Mouse (Mus musculus) cerebellum, adult 2 months (tissue): Measurements from ENCODE around the gene Mamdc4.

ENCODE experiments used
- CTCF ChIP-seq: fragments of 200-500 bp; IDR thresholded peaks from 2 replicates; pipeline ENCODE4 v1.5.1; 2011; ENCODE audit warnings: low read depth, mild to moderate bottlenecking, control low read depth, low read length, moderate library complexity, borderline replicate concordance; ENCODE audit not compliant: insufficient read depth
- POLR2A ChIP-seq: fragments of 200-500 bp; IDR thresholded peaks from 2 replicates; pipeline ENCODE4 v1.6.1; 2011; ENCODE audit warnings: low read length, control low read depth, borderline replicate concordance; ENCODE audit not compliant: insufficient read depth

GRCm38 (mm10) chr2:25540541-25540948 lies 34.1 kb downstream of the Mamdc4 start:
- TF ChIP-seq POLR2A (no peak), CTCF (no peak)
